Mouse (Mus musculus): ENCODE measurements around the gene Lman1l. TPM values are rescaled to one million over a fixed set of nuclear protein-coding genes. Genes with fewer than 3 reads are reported as not detected.

The Lman1l gene
- total RNA-seq, 4 experiments from 2014 or later, result not detected

- DNase-seq (ENCODE audit: low spot score in 2 of 2), result no peak
Measured at GRCm38 (mm10) chr9:57624295-57624694, 3.7 kb upstream of the Lman1l start.

GRCm38 (mm10) chr9:57618854-57619253 is 1.7 kb downstream of the Lman1l start:
- no peak for DNase-seq (ENCODE audit: low spot score in 2 of 2)

GRCm38 (mm10) chr9:57617556-57618169 is 2.9 kb downstream of the Lman1l start:
- DNase-seq (ENCODE audit: low spot score in 2 of 2), result no peak

- no peak for DNase-seq (ENCODE audit: low spot score in 2 of 2)
Measured at GRCm38 (mm10) chr9:57614786-57615185, 5.8 kb downstream of the Lman1l start.

GRCm38 (mm10) chr9:57613975-57614374 is 6.6 kb downstream of the Lman1l start:
- DNase-seq (ENCODE audit: low spot score in 2 of 2), result no peak

- no peak for DNase-seq (ENCODE audit: low spot score in 2 of 2)
Measured at GRCm38 (mm10) chr9:57612587-57612986, 8.0 kb downstream of the Lman1l start.

GRCm38 (mm10) chr9:57610359-57610826 is 10.2 kb downstream of the Lman1l start:
- no peak for DNase-seq (ENCODE audit: low spot score in 2 of 2)

GRCm38 (mm10) chr9:57609803-57610202 is 10.8 kb downstream of the Lman1l start:
- DNase-seq (ENCODE audit: low spot score in 2 of 2), result no peak

GRCm38 (mm10) chr9:57606139-57606851 is 14.3 kb downstream of the Lman1l start, which contains the start of gene Cplx3:
Gene Cplx3, minus strand, starts transcription at chr9:57606281.
- no peak for DNase-seq (ENCODE audit: low spot score in 2 of 2)

GRCm38 (mm10) chr9:57605503-57605902 is 15.1 kb downstream of the Lman1l start:
- DNase-seq (ENCODE audit: low spot score in 2 of 2), result no peak

GRCm38 (mm10) chr9:57604875-57605274 is 15.7 kb downstream of the Lman1l start:
- no peak for DNase-seq (ENCODE audit: low spot score in 2 of 2)

- no peak for DNase-seq (ENCODE audit: low spot score in 2 of 2)
Measured at GRCm38 (mm10) chr9:57602098-57602497, 18.5 kb downstream of the Lman1l start.

- DNase-seq (ENCODE audit: low spot score in 2 of 2), result peak; percentile 66 to 75
Measured at GRCm38 (mm10) chr9:57601353-57601706, 19.2 kb downstream of the Lman1l start.

GRCm38 (mm10) chr9:57600620-57601352 is 19.8 kb downstream of the Lman1l start:
- no peak for DNase-seq (ENCODE audit: low spot score in 2 of 2)

- no peak for DNase-seq (ENCODE audit: low spot score in 2 of 2)
Measured at GRCm38 (mm10) chr9:57598851-57599563, 21.6 kb downstream of the Lman1l start.

GRCm38 (mm10) chr9:57597929-57598382 is 22.6 kb downstream of the Lman1l start:
- DNase-seq (ENCODE audit: low spot score in 2 of 2), result no peak

GRCm38 (mm10) chr9:57597265-57597664 is 23.3 kb downstream of the Lman1l start:
- no peak for DNase-seq (ENCODE audit: low spot score in 2 of 2)

GRCm38 (mm10) chr9:57594174-57594509 is 26.4 kb downstream of the Lman1l start:
- no peak for DNase-seq (ENCODE audit: low spot score in 2 of 2)

GRCm38 (mm10) chr9:57593454-57594173 is 27.0 kb downstream of the Lman1l start:
- DNase-seq (ENCODE audit: low spot score in 2 of 2), result no peak

- DNase-seq (ENCODE audit: low spot score in 2 of 2), result no peak
Measured at GRCm38 (mm10) chr9:57590726-57591125, 29.8 kb downstream of the Lman1l start.
